Mouse (Mus musculus) liver, postnatal 0 days (tissue): ENCODE measurements at regions not wholly inside any gene's neighbourhood (a gene's known extent, or its start where the extent isn't known, plus 50 kb on each side); places are given as distances from the start of the nearest gene placed in this dataset.

Source experiments
- ATAC-seq: fragments of 200-750 bp; cut with Nextera tagmentation; 2 replicates; pipeline ENCODE4 v1.8.0; 2017; ENCODE audit warnings: mild to moderate bottlenecking, moderate library complexity
- DNase-seq: peaks from one replicate; pipeline ENCODE4 v3.0.0-alpha.2; 2016
- H3K27ac ChIP-seq: fragments of 300-500 bp; sonication (generic); 2 replicates; pipeline ENCODE4 v1.5.1; 2014; ENCODE audit warnings: antibody characterized with exemption, moderate library complexity, mild to moderate bottlenecking, low read depth
- H3K27me3 ChIP-seq: fragments of 300-500 bp; sonication (generic); 2 replicates; pipeline ENCODE4 v1.6.1; 2014; ENCODE audit warnings: low read length, control low read depth, mixed read lengths; ENCODE audit not compliant: insufficient read depth
- H3K36me3 ChIP-seq: fragments of 300-500 bp; sonication (generic); replicated peaks from 2 replicates; pipeline ENCODE4 v1.6.1; 2014; ENCODE audit warnings: mild to moderate bottlenecking, control low read depth, low read length, moderate library complexity, mixed read lengths; ENCODE audit not compliant: insufficient read depth
- H3K4me1 ChIP-seq: fragments of 300-500 bp; sonication (generic); 2 replicates; pipeline ENCODE4 v1.6.1; 2014; ENCODE audit warnings: antibody characterized with exemption, mild to moderate bottlenecking, control low read depth; ENCODE audit not compliant: insufficient read depth
- H3K4me2 ChIP-seq: fragments of 300-500 bp; sonication (generic); 2 replicates; pipeline ENCODE4 v1.6.1; 2014; ENCODE audit warnings: low read depth, mild to moderate bottlenecking, low read length, moderate library complexity, mixed read lengths
- H3K4me3 ChIP-seq: fragments of 300-500 bp; sonication (generic); 2 replicates; pipeline ENCODE4 v1.5.1; 2014; ENCODE audit warnings: low read depth, low read length
- H3K9ac ChIP-seq: fragments of 300-500 bp; sonication (generic); replicated peaks from 2 replicates; pipeline ENCODE4 v1.6.1; 2014; ENCODE audit warnings: mild to moderate bottlenecking, moderate library complexity
- H3K9me3 ChIP-seq: fragments of 300-500 bp; sonication (generic); 2 replicates; pipeline ENCODE4 v1.6.1; 2016; ENCODE audit warnings: mild to moderate bottlenecking, control low read depth, low read length, mixed read lengths
- CTCF ChIP-seq: sonication (generic); IDR thresholded peaks from 2 replicates; pipeline ENCODE4 v1.5.1; 2016; ENCODE audit warnings: antibody characterized with exemption, low read depth
- EP300 ChIP-seq: IDR thresholded peaks from 2 replicates; pipeline ENCODE4 v1.6.1; 2016; ENCODE audit warnings: antibody characterized with exemption, low read depth, mild to moderate bottlenecking
- whole genome bisulfite sequencing: fragments of 180-500 bp; shearing (Covaris S2); extraction: QIAGEN DNeasy Blood & Tissue Kit; methylation state at CpG from one replicate; pipeline ENCODE4 v1.1.7; 2014; ENCODE audit not compliant: insufficient replicate concordance; 5-methylcytosine and 5-hydroxymethylcytosine counted together

DNA sequence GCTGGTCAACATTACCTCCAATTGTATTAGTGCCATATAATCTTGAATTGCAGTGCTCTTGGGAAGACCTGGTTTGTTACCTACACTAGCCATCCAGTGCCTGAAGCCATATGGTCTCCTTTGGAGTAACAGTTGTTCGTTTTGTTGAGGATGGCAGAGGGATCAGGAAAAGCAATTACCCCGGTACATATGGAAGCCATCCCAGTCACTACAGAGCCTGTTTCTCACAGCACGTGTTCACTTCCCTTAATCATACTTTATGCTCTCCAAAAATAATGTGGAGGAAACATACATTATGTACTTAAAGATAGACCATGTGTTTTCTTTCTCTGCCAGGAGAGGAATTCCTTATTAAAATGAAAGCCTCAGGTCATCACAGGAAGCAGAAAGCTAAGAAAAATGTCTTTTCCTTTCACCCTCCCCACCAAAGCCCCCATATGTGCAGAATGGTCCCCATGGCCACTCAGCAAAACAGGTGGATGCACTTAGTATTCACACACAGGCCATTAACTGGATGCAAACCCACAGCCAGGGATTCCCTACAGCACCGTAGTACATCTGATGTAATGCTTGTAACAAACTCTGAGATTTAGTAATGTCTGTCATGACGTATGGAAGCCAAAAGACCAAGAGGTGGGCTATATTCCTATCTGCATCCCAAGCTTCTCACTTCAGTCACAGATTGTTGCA is 397.4 kb upstream of the Mctp2 start:
- H3K27me3 ChIP-seq = no peaks in the 10 kb centered on the region
- H3K36me3 ChIP-seq = no peaks in the 10 kb centered on the region
- no peak overlapping the region for H3K4me2 ChIP-seq
- no peaks in the 10 kb centered on the region for H3K9me3 ChIP-seq
- 62% methylated on average over 5 of the region's 5 CpGs for WGBS
- DNase-seq = no peak
- no peaks in the 10 kb centered on the region for H3K4me1 ChIP-seq
- no peak for ATAC-seq
- H3K9ac ChIP-seq = no peak overlapping the region
- TF ChIP-seq CTCF (no peak), EP300 (no peak)
- no peak overlapping the region for H3K4me3 ChIP-seq
- H3K27ac ChIP-seq = no peak overlapping the region

GRCm38 (mm10) chr7:72711193-72712131 is 405.1 kb upstream of the Mctp2 start:
- no peaks in the 10 kb centered on the region for H3K9me3 ChIP-seq
- H3K9ac ChIP-seq = no peak overlapping the region
- no peaks in the 10 kb centered on the region for H3K4me1 ChIP-seq
- H3K27ac ChIP-seq = no peak overlapping the region
- WGBS = 70% methylated on average over 8 of the region's 8 CpGs
- DNase-seq (no peak), ATAC-seq (no peak)
- H3K27me3 ChIP-seq = no peaks in the 10 kb centered on the region
- H3K4me2 ChIP-seq = no peak overlapping the region
- TF ChIP-seq CTCF = no peak
- no peak for TF ChIP-seq EP300
- H3K4me3 ChIP-seq = no peak overlapping the region
- H3K36me3 ChIP-seq = no peaks in the 10 kb centered on the region

- Histone ChIP-seq H3K9ac (no peak overlapping the region), H3K27ac (no peak overlapping the region), H3K4me2 (no peak overlapping the region), H3K4me3 (no peak overlapping the region), H3K36me3 (no peaks in the 10 kb centered on the region), H3K27me3 (no peaks in the 10 kb centered on the region), H3K4me1 (no peaks in the 10 kb centered on the region), H3K9me3 (no peaks in the 10 kb centered on the region)
- ATAC-seq = no peak
- no peak for DNase-seq
- TF ChIP-seq CTCF (no peak), EP300 (no peak)
- WGBS = 69% methylated on average over 5 of the region's 5 CpGs
Measured at GRCm38 (mm10) chr7:72715401-72715800, 409.0 kb upstream of the Mctp2 start.

DNA sequence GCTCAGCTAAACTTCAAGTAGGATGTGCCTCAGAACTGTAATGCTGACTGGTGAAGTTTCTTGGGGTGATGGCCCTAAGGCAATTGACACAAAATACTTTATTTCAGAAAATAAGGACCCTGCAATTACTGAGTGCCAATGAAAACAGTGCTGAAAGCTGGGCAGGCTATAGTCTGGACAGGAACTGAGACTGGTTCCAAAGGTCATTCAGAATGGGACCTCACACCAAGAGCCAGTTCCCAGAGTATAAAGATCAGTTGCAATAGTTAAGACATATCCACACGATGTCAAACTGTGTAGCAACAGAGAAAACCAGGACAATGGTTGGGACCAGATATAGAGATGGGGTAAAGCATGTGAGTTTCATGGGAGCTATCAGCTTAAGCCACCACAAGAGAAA is 409.6 kb upstream of the Mctp2 start:
- no peak for DNase-seq
- TF ChIP-seq CTCF = no peak
- no peak for TF ChIP-seq EP300
- no peaks in the 10 kb centered on the region for H3K4me1 ChIP-seq
- H3K36me3 ChIP-seq = no peaks in the 10 kb centered on the region
- whole genome bisulfite sequencing = 57% methylated on average over 1 of the region's 1 CpGs
- no peaks in the 10 kb centered on the region for H3K9me3 ChIP-seq
- no peak overlapping the region for H3K27ac ChIP-seq
- H3K4me2 ChIP-seq = no peak overlapping the region
- ATAC-seq = no peak
- no peaks in the 10 kb centered on the region for H3K27me3 ChIP-seq
- no peak overlapping the region for H3K4me3 ChIP-seq
- H3K9ac ChIP-seq = no peak overlapping the region

DNA sequence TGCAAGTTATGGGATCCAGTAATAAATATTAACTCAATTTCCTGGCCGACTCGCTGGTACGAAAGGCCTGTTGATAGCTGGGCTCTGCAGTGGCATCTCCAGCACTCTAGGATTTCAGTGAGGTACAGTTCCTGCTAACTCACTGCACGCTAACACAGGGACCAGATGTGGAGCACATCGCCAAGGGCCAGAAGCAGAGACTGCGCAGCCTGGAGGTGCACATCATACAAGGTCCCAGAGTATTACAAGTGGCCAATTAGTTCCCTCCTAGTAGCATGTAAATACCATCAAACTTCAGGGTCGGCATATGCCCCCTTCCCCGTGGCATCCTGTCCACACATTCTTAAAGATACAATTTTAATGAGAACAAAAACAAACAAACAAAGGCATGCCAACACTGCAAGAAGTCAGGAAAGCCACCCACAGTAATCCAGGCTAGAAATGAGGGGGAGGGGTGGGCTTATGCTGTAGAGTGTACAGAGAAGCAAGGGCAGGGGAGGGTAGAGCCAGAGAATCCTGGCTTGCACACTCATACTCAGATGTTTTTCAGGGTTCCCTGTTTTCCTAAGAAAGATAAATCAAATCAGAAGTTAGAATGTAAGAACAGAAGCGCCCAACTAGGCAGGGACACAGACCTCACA is 419.9 kb upstream of the Mctp2 start:
- Histone ChIP-seq H3K27ac (no peak overlapping the region), H3K27me3 (no peaks in the 10 kb centered on the region), H3K4me2 (no peak overlapping the region), H3K9ac (no peak overlapping the region), H3K9me3 (no peaks in the 10 kb centered on the region), H3K4me1 (no peaks in the 10 kb centered on the region), H3K36me3 (no peaks in the 10 kb centered on the region), H3K4me3 (no peak overlapping the region)
- TF ChIP-seq CTCF (no peak), EP300 (no peak)
- ATAC-seq (no peak), DNase-seq (no peak)
- 72% methylated on average over 9 of the region's 9 CpGs for WGBS

DNA sequence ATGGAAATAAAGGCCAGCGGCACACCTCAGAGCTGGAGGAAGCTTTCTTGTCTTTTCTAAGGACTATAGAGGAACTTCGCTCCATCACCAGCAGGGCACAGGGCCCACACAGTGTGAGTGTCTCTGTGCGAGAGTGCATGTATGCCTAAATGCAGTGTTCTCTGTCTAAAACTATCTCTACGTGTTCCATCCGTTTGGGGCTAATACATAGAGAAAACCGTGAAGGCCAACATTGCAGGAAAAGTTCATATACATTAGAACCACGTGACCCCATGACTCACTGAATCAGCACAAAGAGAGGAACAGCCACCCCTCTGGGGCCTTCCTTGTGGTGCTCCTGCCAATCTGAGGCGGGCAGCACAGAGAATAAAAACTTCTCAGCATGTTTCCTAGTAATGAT is 431.4 kb upstream of the Mctp2 start:
- Histone ChIP-seq H3K9me3 (no peaks in the 10 kb centered on the region), H3K9ac (no peak overlapping the region), H3K27ac (no peak overlapping the region), H3K27me3 (no peaks in the 10 kb centered on the region), H3K36me3 (no peaks in the 10 kb centered on the region), H3K4me2 (no peak overlapping the region), H3K4me3 (no peak overlapping the region), H3K4me1 (no peaks in the 10 kb centered on the region)
- no peak for ATAC-seq
- 64% methylated on average over 8 of the region's 8 CpGs for WGBS
- no peak for DNase-seq
- TF ChIP-seq EP300 (no peak), CTCF (no peak)
